Mouse (Mus musculus): ENCODE results near the gene Cpsf3. TPM values are rescaled to one million over a fixed set of nuclear protein-coding genes. Genes with fewer than 3 reads are reported as not detected.

Cpsf3 gene
- polyA plus RNA-seq, 1 experiment from 2014 or later: 123 TPM

- no peak overlapping the region for H3K27ac ChIP-seq (ENCODE audit: low read length)
- no peaks in the 10 kb centered on the region for H3K4me1 ChIP-seq (ENCODE audit: insufficient read depth, low read length)
- H3K9ac ChIP-seq (replicated peaks; ENCODE audit: low read length): no peak overlapping the region
- H3K9me3 ChIP-seq (ENCODE audit: low read length): no peaks in the 10 kb centered on the region
- no peaks in the 10 kb centered on the region for H3K27me3 ChIP-seq (ENCODE audit: insufficient read depth, low read length)
- no peak for ATAC-seq (ENCODE audit: low FRiP score, low TSS enrichment)
- H3K4me2 ChIP-seq (replicated peaks; ENCODE audit: low read depth, low read length): no peak overlapping the region
- peaks cover 74% of the 10 kb centered on the region for H3K36me3 ChIP-seq (ENCODE audit: insufficient read depth, low read length)
- H3K4me3 ChIP-seq (ENCODE audit: low read length): no peak overlapping the region
- WGBS: 91% methylated on average over 3 of the region's 3 CpGs
Measured at GRCm38 (mm10) chr12:21326325-21326724, 41.1 kb downstream of the Cpsf3 start.

- peaks cover 65% of the 10 kb centered on the region for H3K36me3 ChIP-seq (ENCODE audit: insufficient read depth, low read length)
Measured at GRCm38 (mm10) chr12:21329661-21330400, 44.6 kb downstream of the Cpsf3 start.

GRCm38 (mm10) chr12:21330961-21331576 lies 45.9 kb downstream of the Cpsf3 start:
- Histone ChIP-seq H3K27me3 (ENCODE audit: insufficient read depth, low read length) (no peaks in the 10 kb centered on the region), H3K9ac (replicated peaks; ENCODE audit: low read length) (no peak overlapping the region), H3K27ac (ENCODE audit: low read length) (no peak overlapping the region), H3K9me3 (ENCODE audit: low read length) (no peaks in the 10 kb centered on the region), H3K4me1 (ENCODE audit: insufficient read depth, low read length) (no peaks in the 10 kb centered on the region), H3K4me2 (replicated peaks; ENCODE audit: low read depth, low read length) (no peak overlapping the region), H3K36me3 (ENCODE audit: insufficient read depth, low read length) (peaks cover 62% of the 10 kb centered on the region), H3K4me3 (ENCODE audit: low read length) (no peak overlapping the region)
- 87% methylated on average over 10 of the region's 10 CpGs for WGBS
- ATAC-seq (ENCODE audit: low FRiP score, low TSS enrichment): no peak

More at GRCm38 (mm10) chr12:21329661-21330400, 44.6 kb downstream of the Cpsf3 start:
- Histone ChIP-seq H3K9me3 (ENCODE audit: low read length) (no peaks in the 10 kb centered on the region), H3K27me3 (ENCODE audit: insufficient read depth, low read length) (no peaks in the 10 kb centered on the region), H3K4me1 (ENCODE audit: insufficient read depth, low read length) (no peaks in the 10 kb centered on the region), H3K4me2 (replicated peaks; ENCODE audit: low read depth, low read length) (no peak overlapping the region), H3K27ac (ENCODE audit: low read length) (no peak overlapping the region), H3K4me3 (ENCODE audit: low read length) (no peak overlapping the region), H3K9ac (replicated peaks; ENCODE audit: low read length) (no peak overlapping the region)
- ATAC-seq (ENCODE audit: low FRiP score, low TSS enrichment): no peak
- WGBS: 90% methylated on average over 9 of the region's 9 CpGs

- peaks cover 58% of the 10 kb centered on the region for H3K36me3 ChIP-seq (ENCODE audit: insufficient read depth, low read length)
Measured at GRCm38 (mm10) chr12:21331711-21332110, 46.5 kb downstream of the Cpsf3 start.

GRCm38 (mm10) chr12:21333021-21333420 lies 47.8 kb downstream of the Cpsf3 start:
- WGBS: 91% methylated on average over 7 of the region's 7 CpGs
- no peaks in the 10 kb centered on the region for H3K4me1 ChIP-seq (ENCODE audit: insufficient read depth, low read length)
- H3K36me3 ChIP-seq (ENCODE audit: insufficient read depth, low read length): peaks cover 48% of the 10 kb centered on the region
- H3K27me3 ChIP-seq (ENCODE audit: insufficient read depth, low read length): no peaks in the 10 kb centered on the region
- no peaks in the 10 kb centered on the region for H3K9me3 ChIP-seq (ENCODE audit: low read length)
- H3K27ac ChIP-seq (ENCODE audit: low read length): no peak overlapping the region
- no peak for ATAC-seq (ENCODE audit: low FRiP score, low TSS enrichment)
- H3K4me3 ChIP-seq (ENCODE audit: low read length): no peak overlapping the region
- no peak overlapping the region for H3K9ac ChIP-seq (replicated peaks; ENCODE audit: low read length)
- no peak overlapping the region for H3K4me2 ChIP-seq (replicated peaks; ENCODE audit: low read depth, low read length)

More at GRCm38 (mm10) chr12:21331711-21332110, 46.5 kb downstream of the Cpsf3 start:
- Histone ChIP-seq H3K4me3 (ENCODE audit: low read length) (no peak overlapping the region), H3K27ac (ENCODE audit: low read length) (no peak overlapping the region), H3K4me1 (ENCODE audit: insufficient read depth, low read length) (no peaks in the 10 kb centered on the region), H3K9ac (replicated peaks; ENCODE audit: low read length) (no peak overlapping the region), H3K27me3 (ENCODE audit: insufficient read depth, low read length) (no peaks in the 10 kb centered on the region), H3K9me3 (ENCODE audit: low read length) (no peaks in the 10 kb centered on the region), H3K4me2 (replicated peaks; ENCODE audit: low read depth, low read length) (no peak overlapping the region)
- ATAC-seq (ENCODE audit: low FRiP score, low TSS enrichment): no peak
- 83% methylated on average over 6 of the region's 6 CpGs for WGBS

GRCm38 (mm10) chr12:21333766-21334165 lies 48.6 kb downstream of the Cpsf3 start:
- no peak overlapping the region for H3K4me2 ChIP-seq (replicated peaks; ENCODE audit: low read depth, low read length)
- 90% methylated on average over 5 of the region's 5 CpGs for WGBS
- no peak overlapping the region for H3K4me3 ChIP-seq (ENCODE audit: low read length)
- H3K9ac ChIP-seq (replicated peaks; ENCODE audit: low read length): no peak overlapping the region
- peaks cover 45% of the 10 kb centered on the region for H3K36me3 ChIP-seq (ENCODE audit: insufficient read depth, low read length)
- H3K27me3 ChIP-seq (ENCODE audit: insufficient read depth, low read length): no peaks in the 10 kb centered on the region
- no peak for ATAC-seq (ENCODE audit: low FRiP score, low TSS enrichment)
- no peaks in the 10 kb centered on the region for H3K4me1 ChIP-seq (ENCODE audit: insufficient read depth, low read length)
- H3K27ac ChIP-seq (ENCODE audit: low read length): no peak overlapping the region
- H3K9me3 ChIP-seq (ENCODE audit: low read length): no peaks in the 10 kb centered on the region

GRCm38 (mm10) chr12:21335869-21336268 lies 50.7 kb downstream of the Cpsf3 start:
- Histone ChIP-seq H3K4me2 (replicated peaks; ENCODE audit: low read depth, low read length) (no peak overlapping the region), H3K27me3 (ENCODE audit: insufficient read depth, low read length) (no peaks in the 10 kb centered on the region), H3K9ac (replicated peaks; ENCODE audit: low read length) (no peak overlapping the region), H3K36me3 (ENCODE audit: insufficient read depth, low read length) (peaks cover 46% of the 10 kb centered on the region), H3K9me3 (ENCODE audit: low read length) (no peaks in the 10 kb centered on the region), H3K27ac (ENCODE audit: low read length) (no peak overlapping the region), H3K4me1 (ENCODE audit: insufficient read depth, low read length) (no peaks in the 10 kb centered on the region), H3K4me3 (ENCODE audit: low read length) (no peak overlapping the region)
- WGBS: 83% methylated on average over 7 of the region's 7 CpGs
- no peak for ATAC-seq (ENCODE audit: low FRiP score, low TSS enrichment)

GRCm38 (mm10) chr12:21337171-21337570 lies 52.0 kb downstream of the Cpsf3 start:
- Histone ChIP-seq H3K9ac (replicated peaks; ENCODE audit: low read length) (no peak overlapping the region), H3K27ac (ENCODE audit: low read length) (no peak overlapping the region), H3K4me2 (replicated peaks; ENCODE audit: low read depth, low read length) (no peak overlapping the region), H3K4me3 (ENCODE audit: low read length) (no peak overlapping the region), H3K27me3 (ENCODE audit: insufficient read depth, low read length) (no peaks in the 10 kb centered on the region), H3K9me3 (ENCODE audit: low read length) (no peaks in the 10 kb centered on the region), H3K4me1 (ENCODE audit: insufficient read depth, low read length) (no peaks in the 10 kb centered on the region), H3K36me3 (ENCODE audit: insufficient read depth, low read length) (peaks cover 39% of the 10 kb centered on the region)
- no peak for ATAC-seq (ENCODE audit: low FRiP score, low TSS enrichment)
- 90% methylated on average over 5 of the region's 5 CpGs for WGBS

- no peak overlapping the region for H3K9ac ChIP-seq (replicated peaks; ENCODE audit: low read length)
- no peaks in the 10 kb centered on the region for H3K4me1 ChIP-seq (ENCODE audit: insufficient read depth, low read length)
- no peaks in the 10 kb centered on the region for H3K27me3 ChIP-seq (ENCODE audit: insufficient read depth, low read length)
- H3K4me3 ChIP-seq (ENCODE audit: low read length): no peak overlapping the region
- H3K9me3 ChIP-seq (ENCODE audit: low read length): no peaks in the 10 kb centered on the region
- no peak for ATAC-seq (ENCODE audit: low FRiP score, low TSS enrichment)
- WGBS: 92% methylated on average over 5 of the region's 5 CpGs
- H3K27ac ChIP-seq (ENCODE audit: low read length): no peak overlapping the region
- peaks cover 33% of the 10 kb centered on the region for H3K36me3 ChIP-seq (ENCODE audit: insufficient read depth, low read length)
- H3K4me2 ChIP-seq (replicated peaks; ENCODE audit: low read depth, low read length): no peak overlapping the region
Measured at GRCm38 (mm10) chr12:21340674-21341073, 55.5 kb downstream of the Cpsf3 start.

- Histone ChIP-seq H3K9ac (replicated peaks; ENCODE audit: low read length) (no peak overlapping the region), H3K9me3 (ENCODE audit: low read length) (peaks cover 5% of the 10 kb centered on the region), H3K36me3 (ENCODE audit: insufficient read depth, low read length) (peaks cover 35% of the 10 kb centered on the region), H3K27me3 (ENCODE audit: insufficient read depth, low read length) (no peaks in the 10 kb centered on the region), H3K4me2 (replicated peaks; ENCODE audit: low read depth, low read length) (no peak overlapping the region), H3K4me3 (ENCODE audit: low read length) (no peak overlapping the region), H3K4me1 (ENCODE audit: insufficient read depth, low read length) (no peaks in the 10 kb centered on the region), H3K27ac (ENCODE audit: low read length) (no peak overlapping the region)
- ATAC-seq (ENCODE audit: low FRiP score, low TSS enrichment): no peak
- 89% methylated on average over 7 of the region's 7 CpGs for WGBS
Measured at GRCm38 (mm10) chr12:21346972-21347371, 61.8 kb downstream of the Cpsf3 start.
